Mouse (Mus musculus) skeletal muscle tissue, postnatal 0 days (tissue): ENCODE measurements around the gene Ptpn12. TPM values are rescaled to one million over a fixed set of nuclear protein-coding genes. Genes with fewer than 3 reads are reported as not detected.

Experiments
- polyA plus RNA-seq: library from polyadenylated mRNA; unstranded; fragments of >200 nt; fragmentation: Nextera tagmentation; extraction: Ambion mirVana; gene quantifications from 2 replicates; pipeline ENCODE4 v1.2.1, GENCODE M21; 2015

The Ptpn12 gene
- polyA plus RNA-seq: 9.3 and 11.1 TPM in 2 replicates

DNA sequence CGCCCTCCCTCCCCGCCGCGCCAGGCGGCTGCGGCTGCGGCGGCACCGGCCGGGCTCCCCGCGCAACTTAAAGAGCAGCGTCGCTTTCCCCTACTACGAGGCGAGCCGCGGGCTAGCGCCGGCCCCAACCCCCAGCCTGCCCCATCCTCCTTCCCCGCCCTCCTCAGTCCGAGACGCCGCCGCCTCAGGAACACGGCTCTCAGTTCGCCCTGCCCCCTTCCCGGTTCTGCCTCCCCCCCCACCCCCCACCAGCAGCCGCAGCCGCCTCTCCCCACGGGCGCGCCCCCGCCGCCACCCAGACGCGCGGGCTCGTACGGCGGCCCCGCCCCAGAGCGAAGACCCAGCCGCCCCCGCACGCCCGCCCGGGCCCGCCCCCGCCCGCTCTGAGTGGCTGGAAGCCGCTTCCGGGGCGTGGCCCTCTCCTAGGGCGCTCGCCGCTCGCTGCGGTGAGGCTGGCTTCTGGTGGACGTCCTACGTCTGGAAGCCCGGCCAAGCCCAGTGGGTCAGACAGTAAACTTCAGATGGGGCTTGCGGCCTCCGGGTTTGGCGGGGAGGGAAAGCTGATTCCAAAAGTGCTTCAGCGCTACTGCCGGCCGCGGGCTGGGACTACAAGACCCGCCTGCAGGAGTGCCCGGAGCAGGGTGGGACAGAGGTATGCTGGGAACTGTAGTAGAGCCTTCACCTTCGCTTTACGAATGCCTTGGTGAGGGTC lies at the start of gene Ptpn12:
Gene Ptpn12 (minus strand): TSS at position 92 of the 712 bp plus-strand sequence.

GRCm38 (mm10) chr5:20956298-20956697 lies 99.4 kb downstream of the Ptpn12 start, which contains the start of gene Rsbn1l:
TSS of gene Rsbn1l (minus strand) at chr5:20956398.

Other genes starting within 250 kb of the Ptpn12 start
- gene Phtf2, start 173.8 kb downstream of the Ptpn12 start, polyA plus RNA-seq: 34.8 and 42.7 TPM in 2 replicates
- gene Tmem60, start 173.7 kb downstream of the Ptpn12 start, polyA plus RNA-seq: 48.1 and 48.7 TPM in 2 replicates
- gene Rsbn1l, start 99.5 kb downstream of the Ptpn12 start, polyA plus RNA-seq: 3.2 and 3.3 TPM in 2 replicates
- 2.8 and 3.3 TPM in 2 replicates for gene Gsap, start 130.3 kb upstream of the Ptpn12 start, polyA plus RNA-seq